Mouse (Mus musculus): ENCODE measurements around the gene Gm13030. TPM values are rescaled to one million over a fixed set of nuclear protein-coding genes. Genes with fewer than 3 reads are reported as not detected.
"Not testable (repeated sequence)": the region's sequence is repeated elsewhere in the genome, so short reads cannot be mapped to it uniquely, and the experiment has no call there.

Gm13030 gene
- polyA plus RNA-seq (2015; fragmentation: Nextera tagmentation; extraction: Ambion mirVana), result not detected in 2 replicates

GRCm38 (mm10) chr4:138873864-138874263, at the start of gene Gm13030:
Gm13030 (minus strand) TSS chr4:138873964.
- no peaks in the 10 kb centered on the region for H3K36me3 ChIP-seq
- no peak for ATAC-seq (ENCODE audit: low FRiP score)
- no peak within 1 kb of the TSS for H3K4me3 ChIP-seq (replicated peaks)
- H3K27me3 ChIP-seq (replicated peaks), result no peaks in the 10 kb centered on the region
- H3K9me3 ChIP-seq (replicated peaks), result no peaks in the 10 kb centered on the region
- H3K9ac ChIP-seq (replicated peaks), result no peak within 1 kb of the TSS
- H3K4me2 ChIP-seq, result no peak within 1 kb of the TSS
- no peak within 1 kb of the TSS for H3K27ac ChIP-seq (replicated peaks)
- no peaks in the 10 kb centered on the region for H3K4me1 ChIP-seq
- WGBS, result 80% methylated on average over 6 of the region's 6 CpGs

GRCm38 (mm10) chr4:138922131-138922459, 48.3 kb upstream of the Gm13030 start:
- H3K9me3 ChIP-seq (replicated peaks), result no peaks in the 10 kb centered on the region
- peak overlapping the region; percentile 31 for H3K4me3 ChIP-seq (replicated peaks)
- 0 out of 2 replicates have a peak, but pooled peaks cover 3% of the 10 kb centered on the region for H3K27me3 ChIP-seq (replicated peaks)
- 1% methylated on average over 11 of the region's 11 CpGs for WGBS
- peaks cover 18% of the 10 kb centered on the region for H3K4me1 ChIP-seq
- peak overlapping the region; percentile 70 for H3K27ac ChIP-seq (replicated peaks)
- H3K9ac ChIP-seq (replicated peaks), result peak overlapping the region; percentile 26
- H3K36me3 ChIP-seq, result no peaks in the 10 kb centered on the region
- H3K4me2 ChIP-seq, result peak overlapping the region; percentile 59
- peak; percentile 89 for ATAC-seq (ENCODE audit: low FRiP score)

GRCm38 (mm10) chr4:138921254-138922130, 47.7 kb upstream of the Gm13030 start:
- peak overlapping the region; percentile 59 for H3K4me2 ChIP-seq
- peak; percentile 79 for ATAC-seq (ENCODE audit: low FRiP score)
- peak overlapping the region; percentile 26 for H3K9ac ChIP-seq (replicated peaks)
- H3K36me3 ChIP-seq, result no peaks in the 10 kb centered on the region
- peaks cover 18% of the 10 kb centered on the region for H3K4me1 ChIP-seq
- peak overlapping the region; percentile 31 for H3K4me3 ChIP-seq (replicated peaks)
- no peaks in the 10 kb centered on the region for H3K9me3 ChIP-seq (replicated peaks)
- peak overlapping the region; percentile 70 for H3K27ac ChIP-seq (replicated peaks)
- WGBS, result 30% methylated on average over 20 of the region's 20 CpGs
- 0 out of 2 replicates have a peak, but pooled peaks cover 3% of the 10 kb centered on the region for H3K27me3 ChIP-seq (replicated peaks)

DNA sequence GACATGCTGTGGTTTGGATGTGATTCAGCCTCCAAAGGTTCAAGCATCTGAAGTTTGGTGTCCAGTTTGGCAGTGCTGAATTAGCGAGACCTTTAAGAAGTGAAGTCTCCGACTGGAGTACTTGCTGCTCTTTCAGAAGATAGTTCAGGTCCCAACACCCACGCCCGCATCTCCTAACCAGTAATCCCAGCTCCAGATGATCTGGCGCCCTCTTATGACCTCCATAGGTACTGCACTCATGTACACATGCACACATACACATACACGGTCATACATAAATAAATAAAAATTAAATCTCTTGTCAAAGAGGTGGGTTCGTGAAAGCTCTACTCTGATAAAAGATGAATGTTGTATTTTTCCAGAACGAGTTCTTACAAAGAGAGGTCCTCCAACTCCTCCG, 43.5 kb upstream of the Gm13030 start:
- H3K4me1 ChIP-seq, result peaks cover 19% of the 10 kb centered on the region
- no peaks in the 10 kb centered on the region for H3K9me3 ChIP-seq (replicated peaks)
- H3K27me3 ChIP-seq (replicated peaks), result 0 out of 2 replicates have a peak, but pooled peaks cover 3% of the 10 kb centered on the region
- no peaks in the 10 kb centered on the region for H3K36me3 ChIP-seq
- H3K4me3 ChIP-seq (replicated peaks), result no peak overlapping the region
- H3K9ac ChIP-seq (replicated peaks), result no peak overlapping the region
- 88% methylated on average over 9 of the region's 9 CpGs for WGBS
- ATAC-seq (ENCODE audit: low FRiP score), result no peak
- no peak overlapping the region for H3K27ac ChIP-seq (replicated peaks)
- no peak overlapping the region for H3K4me2 ChIP-seq

DNA sequence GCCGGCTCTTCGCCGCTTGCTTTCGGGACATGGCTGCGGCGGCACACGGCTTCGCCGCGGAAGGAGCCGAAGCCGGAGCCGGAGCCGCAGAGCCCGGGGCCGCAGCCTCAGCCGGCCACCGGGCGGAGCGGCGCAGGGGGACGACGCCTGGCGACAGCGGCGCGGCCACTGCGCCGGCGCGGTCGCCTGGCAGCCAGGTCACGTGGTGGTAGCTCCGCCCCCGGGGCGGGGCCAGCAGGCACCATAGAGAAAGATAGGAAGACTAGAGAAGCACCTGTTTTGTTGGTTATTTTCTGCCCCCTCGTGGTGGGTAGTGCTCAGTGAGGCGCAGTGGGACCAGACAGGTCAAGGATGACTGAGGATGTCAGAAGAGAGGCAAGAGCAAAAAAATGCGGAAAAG, 40.0 kb upstream of the Gm13030 start, which contains the start of gene Otud3:
Otud3 (minus strand) TSS at position 149 of the 400 bp plus-strand sequence.
- peak; percentile 89 for ATAC-seq (ENCODE audit: low FRiP score)
- peak within 1 kb of the TSS; percentile 84 for H3K27ac ChIP-seq (replicated peaks)
- peaks cover 8% of the 10 kb centered on the region for H3K36me3 ChIP-seq
- peak within 1 kb of the TSS; percentile 79 for H3K4me2 ChIP-seq
- 2% methylated on average over 39 of the region's 39 CpGs for WGBS
- no peaks in the 10 kb centered on the region for H3K9me3 ChIP-seq (replicated peaks)
- H3K4me1 ChIP-seq, result peaks cover 33% of the 10 kb centered on the region
- peak within 1 kb of the TSS; percentile 83 for H3K4me3 ChIP-seq (replicated peaks)
- H3K9ac ChIP-seq (replicated peaks), result peak within 1 kb of the TSS; percentile 79
- no peaks in the 10 kb centered on the region for H3K27me3 ChIP-seq (replicated peaks)

GRCm38 (mm10) chr4:138913141-138913787, 39.5 kb upstream of the Gm13030 start:
- H3K4me3 ChIP-seq (replicated peaks), result peak overlapping the region; percentile 83
- WGBS, result under 1% methylated on average over 51 of the region's 52 CpGs
- ATAC-seq (ENCODE audit: low FRiP score), result peak; percentile 35

DNA sequence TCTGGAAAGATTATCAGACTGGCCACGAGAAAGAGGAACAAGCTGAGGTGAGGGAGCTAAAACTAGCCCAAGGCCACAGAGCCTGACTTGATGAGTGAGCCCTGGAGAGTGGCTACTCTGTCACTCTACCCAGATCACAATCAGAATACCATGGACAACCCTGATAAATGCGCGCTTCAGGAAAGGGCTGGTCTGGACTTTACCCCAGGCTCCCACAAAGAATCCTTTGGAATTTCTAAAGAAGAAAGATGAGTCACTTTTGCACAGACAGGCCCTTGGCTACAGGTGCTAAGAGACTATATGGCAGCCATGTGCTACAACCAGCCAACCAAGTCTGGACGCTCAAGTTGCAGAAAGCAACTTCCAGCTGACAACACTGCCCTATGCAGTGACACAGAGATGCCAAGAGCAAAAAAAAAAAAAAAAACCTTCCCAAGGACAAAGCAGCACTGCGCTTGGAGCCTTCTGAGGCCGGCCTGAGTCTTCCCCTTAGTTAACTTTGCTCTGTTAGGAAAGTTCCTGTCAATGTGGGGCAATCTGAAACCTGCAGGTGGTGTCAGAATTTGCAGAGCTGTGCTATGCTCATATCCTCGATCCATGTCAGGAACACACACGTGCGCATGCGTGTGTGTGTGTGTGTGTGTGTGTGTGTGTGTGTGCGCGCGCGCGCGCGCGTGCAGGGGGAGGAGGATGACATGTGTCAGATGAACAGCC, 32.0 kb upstream of the Gm13030 start:
- no peak overlapping the region for H3K4me3 ChIP-seq (replicated peaks)
- ATAC-seq (ENCODE audit: low FRiP score), result no peak
- H3K4me1 ChIP-seq, result peaks cover 9% of the 10 kb centered on the region
- H3K4me2 ChIP-seq, result no peak overlapping the region
- no peaks in the 10 kb centered on the region for H3K9me3 ChIP-seq (replicated peaks)
- H3K27me3 ChIP-seq (replicated peaks), result no peaks in the 10 kb centered on the region
- WGBS, result 96% methylated on average over 18 of the region's 18 CpGs
- H3K36me3 ChIP-seq, result peaks cover 82% of the 10 kb centered on the region
- H3K27ac ChIP-seq (replicated peaks), result no peak overlapping the region
- H3K9ac ChIP-seq (replicated peaks), result no peak overlapping the region

More at GRCm38 (mm10) chr4:138913141-138913787, 39.5 kb upstream of the Gm13030 start:
- H3K9ac ChIP-seq (replicated peaks), result peak overlapping the region; percentile 79
- H3K4me2 ChIP-seq, result peak overlapping the region; percentile 79
- no peaks in the 10 kb centered on the region for H3K27me3 ChIP-seq (replicated peaks)
- peaks cover 33% of the 10 kb centered on the region for H3K4me1 ChIP-seq
- peaks cover 10% of the 10 kb centered on the region for H3K36me3 ChIP-seq
- no peaks in the 10 kb centered on the region for H3K9me3 ChIP-seq (replicated peaks)
- H3K27ac ChIP-seq (replicated peaks), result peak overlapping the region; percentile 84

GRCm38 (mm10) chr4:138899361-138899760, 25.6 kb upstream of the Gm13030 start:
- no peaks in the 10 kb centered on the region for H3K4me1 ChIP-seq
- no peaks in the 10 kb centered on the region for H3K9me3 ChIP-seq (replicated peaks)
- no peak for ATAC-seq (ENCODE audit: low FRiP score)
- no peak overlapping the region for H3K4me3 ChIP-seq (replicated peaks)
- no peaks in the 10 kb centered on the region for H3K27me3 ChIP-seq (replicated peaks)
- H3K36me3 ChIP-seq, result peaks cover 97% of the 10 kb centered on the region
- no peak overlapping the region for H3K4me2 ChIP-seq
- WGBS, result 84% methylated on average over 7 of the region's 7 CpGs
- no peak overlapping the region for H3K9ac ChIP-seq (replicated peaks)
- no peak overlapping the region for H3K27ac ChIP-seq (replicated peaks)

GRCm38 (mm10) chr4:138893789-138894188, 20.0 kb upstream of the Gm13030 start:
- H3K27me3 ChIP-seq (replicated peaks); H3K27ac ChIP-seq (replicated peaks); H3K9me3 ChIP-seq (replicated peaks); H3K4me3 ChIP-seq (replicated peaks); ATAC-seq (ENCODE audit: low FRiP score); H3K4me2 ChIP-seq; H3K4me1 ChIP-seq; H3K9ac ChIP-seq (replicated peaks): not testable (repeated sequence)
- WGBS, result 93% methylated on average over 11 of the region's 11 CpGs
- peaks cover 73% of the 10 kb centered on the region for H3K36me3 ChIP-seq

DNA sequence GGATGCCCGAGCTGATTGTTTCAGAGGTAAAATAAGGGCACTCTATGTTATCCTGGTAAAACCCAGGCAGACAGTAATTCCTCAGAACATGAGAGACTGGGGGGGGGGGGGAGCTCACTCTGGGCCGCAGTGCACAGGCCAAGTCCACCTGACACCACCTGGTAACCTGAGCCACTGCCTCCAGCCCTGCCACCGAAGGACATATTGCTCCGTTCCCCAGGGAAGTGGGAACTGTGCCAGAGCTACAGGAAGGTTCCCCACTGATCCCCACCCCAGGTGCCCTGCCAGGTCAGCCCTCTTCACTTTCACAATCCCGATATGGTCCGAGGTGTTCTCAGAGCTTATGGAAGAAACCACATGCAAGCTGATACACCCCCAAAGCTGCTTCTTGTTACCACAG, 18.9 kb upstream of the Gm13030 start:
- Histone ChIP-seq H3K9ac (replicated peaks) (no peak overlapping the region), H3K4me3 (replicated peaks) (no peak overlapping the region), H3K27ac (replicated peaks) (no peak overlapping the region), H3K4me2 (no peak overlapping the region), H3K4me1 (no peaks in the 10 kb centered on the region), H3K9me3 (replicated peaks) (no peaks in the 10 kb centered on the region), H3K36me3 (peaks cover 63% of the 10 kb centered on the region), H3K27me3 (replicated peaks) (no peaks in the 10 kb centered on the region)
- 85% methylated on average over 6 of the region's 6 CpGs for WGBS
- no peak for ATAC-seq (ENCODE audit: low FRiP score)

DNA sequence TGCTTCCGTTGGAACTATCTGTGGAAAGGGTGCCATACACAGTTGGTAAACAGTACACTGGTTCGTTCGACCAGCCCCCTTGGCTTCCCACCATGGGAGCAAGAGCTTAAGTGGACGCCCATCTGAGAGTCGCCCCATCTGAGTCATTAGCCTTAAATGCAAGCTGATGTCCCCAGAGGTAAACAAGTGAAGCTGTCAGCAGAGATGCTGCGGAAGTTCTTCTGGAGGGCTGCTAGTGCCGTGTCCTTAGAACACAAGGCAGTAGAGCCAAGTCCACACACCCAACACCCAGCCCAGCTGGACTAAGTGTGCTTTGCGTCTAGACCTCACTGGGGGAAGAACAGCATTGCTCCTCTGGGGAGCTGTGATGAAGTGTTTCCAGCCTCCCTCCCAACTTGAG, 15.9 kb upstream of the Gm13030 start:
- Histone ChIP-seq H3K4me2 (no peak overlapping the region), H3K9ac (replicated peaks) (no peak overlapping the region), H3K27ac (replicated peaks) (0 out of 2 replicates have a peak overlapping the region, but pooled peaks have one; percentile 49), H3K27me3 (replicated peaks) (no peaks in the 10 kb centered on the region), H3K4me3 (replicated peaks) (no peak overlapping the region), H3K36me3 (peaks cover 33% of the 10 kb centered on the region), H3K4me1 (no peaks in the 10 kb centered on the region), H3K9me3 (replicated peaks) (no peaks in the 10 kb centered on the region)
- 78% methylated on average over 8 of the region's 8 CpGs for WGBS
- no peak for ATAC-seq (ENCODE audit: low FRiP score)
